Mouse (Mus musculus) midbrain, embryonic 14.5 days (tissue): ENCODE measurements around the gene Atp6v1fnb. TPM values are rescaled to one million over a fixed set of nuclear protein-coding genes. Genes with fewer than 3 reads are reported as not detected.
A peak's percentile ranks its signal among the peaks of the same experiment; 100 is the strongest.

Experiments
- ATAC-seq: fragments of 200-750 bp; cut with Nextera tagmentation; 2 replicates; pipeline ENCODE4 v1.8.0; 2017; ENCODE audit warnings: moderate number of reproducible peaks, moderate library complexity; ENCODE audit not compliant: low FRiP score, low TSS enrichment
- DNase-seq: peaks from one replicate; pipeline ENCODE4 v3.0.0-alpha.2; 2015
- H3K27ac ChIP-seq: fragments of 300-500 bp; sonication (generic); replicated peaks from 2 replicates; pipeline ENCODE4 v1.5.1; 2014; ENCODE audit warnings: mild to moderate bottlenecking, low read depth, low read length, moderate library complexity
- H3K27me3 ChIP-seq: fragments of 300-500 bp; sonication (generic); 2 replicates; pipeline ENCODE4 v1.6.1; 2014; ENCODE audit warnings: low read length, control low read depth, mixed read lengths; ENCODE audit not compliant: control insufficient read depth, insufficient read depth
- H3K36me3 ChIP-seq: fragments of 300-500 bp; sonication (generic); 2 replicates; pipeline ENCODE4 v1.6.1; 2014; ENCODE audit warnings: low read length, control low read depth; ENCODE audit not compliant: control insufficient read depth, insufficient read depth
- H3K4me1 ChIP-seq: fragments of 300-500 bp; sonication (generic); 2 replicates; pipeline ENCODE4 v1.6.1; 2014; ENCODE audit warnings: mild to moderate bottlenecking, antibody characterized with exemption, low read length, control low read depth; ENCODE audit not compliant: control insufficient read depth, insufficient read depth
- H3K4me2 ChIP-seq: fragments of 300-500 bp; sonication (generic); 2 replicates; pipeline ENCODE4 v1.6.1; 2014; ENCODE audit warnings: mild to moderate bottlenecking, low read length, moderate library complexity
- H3K4me3 ChIP-seq: fragments of 300-500 bp; sonication (generic); replicated peaks from 2 replicates; pipeline ENCODE4 v1.5.1; 2014; ENCODE audit warnings: low read depth, low read length
- H3K9ac ChIP-seq: fragments of 300-500 bp; sonication (generic); replicated peaks from 2 replicates; pipeline ENCODE4 v1.6.1; 2014; ENCODE audit warnings: mild to moderate bottlenecking, low read length, moderate library complexity
- H3K9me3 ChIP-seq: fragments of 300-500 bp; sonication (generic); 2 replicates; pipeline ENCODE4 v1.6.1; 2016; ENCODE audit warnings: low read length, control low read depth, mixed read lengths; ENCODE audit not compliant: control insufficient read depth
- WGBS: fragments of 180-500 bp; shearing (Covaris S2); extraction: QIAGEN DNeasy Blood & Tissue Kit; methylation state at CpG from one replicate; pipeline ENCODE4 v1.1.7; 2014; 5-methylcytosine and 5-hydroxymethylcytosine counted together
- polyA plus RNA-seq: library from polyadenylated mRNA; unstranded; fragments of >200 nt; fragmentation: Nextera tagmentation; extraction: Ambion mirVana; gene quantifications from 2 replicates; pipeline ENCODE4 v1.2.1, GENCODE M21; 2014

Gene Atp6v1fnb
- 0.84 TPM in 1 of 2 replicates, not detected in the other for polyA plus RNA-seq

GRCm38 (mm10) chr6:29471137-29471536 lies at the start of gene Atp6v1fnb:
TSS of gene Atp6v1fnb (plus strand) at chr6:29471437.
- no peak within 1 kb of the TSS for H3K27ac ChIP-seq
- H3K4me1 ChIP-seq: peaks cover 15% of the 10 kb centered on the region
- H3K27me3 ChIP-seq: 0 out of 2 replicates have a peak, but pooled peaks cover 5% of the 10 kb centered on the region
- H3K36me3 ChIP-seq: peaks cover 18% of the 10 kb centered on the region
- no peak within 1 kb of the TSS for H3K9ac ChIP-seq
- H3K4me3 ChIP-seq: no peak within 1 kb of the TSS
- no peaks in the 10 kb centered on the region for H3K9me3 ChIP-seq
- H3K4me2 ChIP-seq: no peak within 1 kb of the TSS
- 89% methylated on average over 4 of the region's 4 CpGs for WGBS
- DNase-seq: no peak
- ATAC-seq: no peak

GRCm38 (mm10) chr6:29425118-29425517 lies 46.1 kb upstream of the Atp6v1fnb start:
- H3K9ac ChIP-seq: no peak overlapping the region
- no peaks in the 10 kb centered on the region for H3K36me3 ChIP-seq
- WGBS: 81% methylated on average over 8 of the region's 8 CpGs
- H3K4me2 ChIP-seq: no peak overlapping the region
- no peaks in the 10 kb centered on the region for H3K9me3 ChIP-seq
- ATAC-seq (no peak), DNase-seq (no peak)
- no peak overlapping the region for H3K4me3 ChIP-seq
- H3K27ac ChIP-seq: no peak overlapping the region
- no peaks in the 10 kb centered on the region for H3K4me1 ChIP-seq
- no peaks in the 10 kb centered on the region for H3K27me3 ChIP-seq

- no peak overlapping the region for H3K4me2 ChIP-seq
- no peaks in the 10 kb centered on the region for H3K4me1 ChIP-seq
- no peak for ATAC-seq
- H3K27ac ChIP-seq: no peak overlapping the region
- no peak overlapping the region for H3K4me3 ChIP-seq
- H3K27me3 ChIP-seq: peaks cover under 1% of the 10 kb centered on the region; the same call in 1 of the 2 replicates
- WGBS: 83% methylated on average over 6 of the region's 6 CpGs
- no peak overlapping the region for H3K9ac ChIP-seq
- DNase-seq: no peak
- H3K9me3 ChIP-seq: no peaks in the 10 kb centered on the region
- H3K36me3 ChIP-seq: no peaks in the 10 kb centered on the region
Observed at GRCm38 (mm10) chr6:29426331-29426730, 44.9 kb upstream of the Atp6v1fnb start.

- DNase-seq (no peak), ATAC-seq (no peak)
- WGBS: 53% methylated on average over 4 of the region's 4 CpGs
- no peaks in the 10 kb centered on the region for H3K9me3 ChIP-seq
- H3K36me3 ChIP-seq: no peaks in the 10 kb centered on the region
- H3K9ac ChIP-seq: no peak overlapping the region
- no peak overlapping the region for H3K4me2 ChIP-seq
- H3K27me3 ChIP-seq: peaks cover 18% of the 10 kb centered on the region
- no peak overlapping the region for H3K4me3 ChIP-seq
- H3K27ac ChIP-seq: no peak overlapping the region
- peaks cover 4% of the 10 kb centered on the region; the same call in 1 of the 2 replicates for H3K4me1 ChIP-seq
Observed at GRCm38 (mm10) chr6:29428171-29428570, 43.1 kb upstream of the Atp6v1fnb start.

- Histone ChIP-seq H3K9ac (no peak overlapping the region), H3K36me3 (no peaks in the 10 kb centered on the region), H3K27me3 (peaks cover 37% of the 10 kb centered on the region), H3K9me3 (no peaks in the 10 kb centered on the region), H3K4me1 (peaks cover 22% of the 10 kb centered on the region), H3K4me3 (no peak overlapping the region), H3K27ac (no peak overlapping the region), H3K4me2 (no peak overlapping the region)
- ATAC-seq (no peak), DNase-seq (no peak)
- 50% methylated on average over 15 of the region's 15 CpGs for WGBS
Observed at GRCm38 (mm10) chr6:29430681-29431420, 40.4 kb upstream of the Atp6v1fnb start.

- H3K27ac ChIP-seq: no peak overlapping the region
- peaks cover 37% of the 10 kb centered on the region for H3K27me3 ChIP-seq
- H3K4me2 ChIP-seq: no peak overlapping the region
- no peaks in the 10 kb centered on the region for H3K36me3 ChIP-seq
- H3K9me3 ChIP-seq: no peaks in the 10 kb centered on the region
- no peak for ATAC-seq
- H3K4me3 ChIP-seq: no peak overlapping the region
- no peak overlapping the region for H3K9ac ChIP-seq
- 20% methylated on average over 5 of the region's 5 CpGs for WGBS
- peak; percentile 3 for DNase-seq
- H3K4me1 ChIP-seq: peaks cover 28% of the 10 kb centered on the region
Observed at GRCm38 (mm10) chr6:29431473-29431872, 39.8 kb upstream of the Atp6v1fnb start.

GRCm38 (mm10) chr6:29432156-29432555 lies 39.1 kb upstream of the Atp6v1fnb start:
- DNase-seq (no peak), ATAC-seq (no peak)
- peaks cover 37% of the 10 kb centered on the region for H3K27me3 ChIP-seq
- WGBS: 38% methylated on average over 3 of the region's 3 CpGs
- H3K27ac ChIP-seq: no peak overlapping the region
- no peak overlapping the region for H3K4me2 ChIP-seq
- no peak overlapping the region for H3K9ac ChIP-seq
- H3K36me3 ChIP-seq: no peaks in the 10 kb centered on the region
- H3K4me3 ChIP-seq: no peak overlapping the region
- H3K9me3 ChIP-seq: no peaks in the 10 kb centered on the region
- peaks cover 31% of the 10 kb centered on the region for H3K4me1 ChIP-seq

- Histone ChIP-seq H3K27ac (no peak overlapping the region), H3K27me3 (peaks cover 37% of the 10 kb centered on the region), H3K36me3 (no peaks in the 10 kb centered on the region), H3K9ac (peak overlapping the region; percentile 42; the same call in 1 of the 2 replicates), H3K4me1 (peaks cover 31% of the 10 kb centered on the region), H3K9me3 (no peaks in the 10 kb centered on the region), H3K4me2 (peak overlapping the region; percentile 69), H3K4me3 (peak overlapping the region; percentile 38)
- no peak for ATAC-seq
- no peak for DNase-seq
Observed at GRCm38 (mm10) chr6:29432676-29433037, 38.6 kb upstream of the Atp6v1fnb start.
